Mouse (Mus musculus) megakaryocyte progenitor cell, adult 5-6 weeks (primary cell): ENCODE measurements around the gene Scd1. TPM values are rescaled to one million over a fixed set of nuclear protein-coding genes. Genes with fewer than 3 reads are reported as not detected.
"Not testable (repeated sequence)": the region's sequence is repeated elsewhere in the genome, so short reads cannot be mapped to it uniquely, and the experiment has no call there.

Source experiments
- ATAC-seq: replicated peaks from 2 replicates; pipeline ENCODE4 v1.8.0; 2016; ENCODE audit warnings: mild to moderate bottlenecking, moderate TSS enrichment, inconsistent platforms; ENCODE audit not compliant: poor library complexity
- total RNA-seq, 2 experiments: library from RNA; stranded (forward) in 1 of 2; stranded (reverse) in 1 of 2; fragments of 157-497, 149-512 nt in 1 of 2; fragments of 200-1000 nt in 1 of 2; gene quantifications; 2 replicates each; pipeline versions ENCODE4 v1.2.3 to v1.2.4; 2015 to 2017

Gene Scd1
- total RNA-seq, 2 experiments from 2014 or later, result 0.49 to 0.54 TPM

DNA sequence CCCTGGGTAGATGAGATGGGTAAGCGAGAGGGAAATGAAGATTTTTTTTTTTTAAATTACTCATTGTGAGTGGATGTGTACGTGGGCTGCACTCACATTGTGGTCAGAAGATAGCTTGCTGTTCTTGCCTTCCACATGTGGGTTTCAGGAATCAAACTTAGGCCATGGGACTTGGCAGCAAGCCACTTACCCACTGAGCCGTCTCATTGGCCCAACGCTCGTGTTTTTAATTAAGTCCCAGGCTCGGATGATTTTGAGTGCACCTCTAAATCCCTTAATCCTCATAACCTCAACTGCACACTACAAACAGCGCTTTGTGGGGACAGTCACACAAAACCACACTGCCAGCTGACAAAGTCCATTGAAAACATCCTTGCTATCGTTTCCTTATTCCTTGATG is 38.3 kb downstream of the Scd1 start:
- no peak for ATAC-seq

DNA sequence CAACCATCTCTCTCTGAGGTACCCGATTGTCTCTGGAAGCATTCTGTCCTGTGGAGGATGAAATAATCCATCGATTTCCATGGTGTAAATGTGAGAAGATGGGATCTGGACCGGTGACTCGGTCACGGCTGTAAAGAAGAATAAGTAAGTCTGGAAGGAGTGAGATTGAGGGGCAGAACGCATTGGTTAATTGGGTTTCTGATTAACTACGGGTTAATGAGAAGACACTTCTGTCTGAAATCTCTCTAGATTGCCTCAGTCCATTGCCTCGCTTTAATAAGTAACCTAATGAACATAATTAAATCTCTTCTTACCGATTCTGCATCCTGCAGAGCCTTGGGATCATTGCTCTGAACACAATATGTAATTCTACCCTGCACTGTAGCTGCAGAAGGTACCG is 40.6 kb downstream of the Scd1 start:
- not testable (repeated sequence) for ATAC-seq

DNA sequence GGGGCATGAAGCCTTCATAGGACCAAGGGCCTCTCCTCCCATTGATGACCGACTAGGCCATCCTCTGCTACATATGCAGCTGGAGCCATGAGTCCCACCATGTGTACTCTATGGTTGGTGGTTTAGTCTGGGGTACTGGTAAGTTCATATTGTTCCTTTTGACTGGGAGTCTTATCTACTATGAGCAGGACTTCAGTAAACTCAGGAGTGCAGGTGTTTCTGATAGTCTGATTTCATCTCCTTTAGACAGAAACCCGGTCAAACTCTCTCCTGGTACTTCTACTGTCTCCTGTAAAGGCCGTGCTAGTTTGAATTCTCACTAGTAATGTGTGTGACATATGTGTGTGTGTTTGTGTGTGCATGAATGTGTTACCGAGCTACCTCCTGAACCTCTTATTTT is 41.9 kb downstream of the Scd1 start:
- peak; percentile 45 for ATAC-seq

DNA sequence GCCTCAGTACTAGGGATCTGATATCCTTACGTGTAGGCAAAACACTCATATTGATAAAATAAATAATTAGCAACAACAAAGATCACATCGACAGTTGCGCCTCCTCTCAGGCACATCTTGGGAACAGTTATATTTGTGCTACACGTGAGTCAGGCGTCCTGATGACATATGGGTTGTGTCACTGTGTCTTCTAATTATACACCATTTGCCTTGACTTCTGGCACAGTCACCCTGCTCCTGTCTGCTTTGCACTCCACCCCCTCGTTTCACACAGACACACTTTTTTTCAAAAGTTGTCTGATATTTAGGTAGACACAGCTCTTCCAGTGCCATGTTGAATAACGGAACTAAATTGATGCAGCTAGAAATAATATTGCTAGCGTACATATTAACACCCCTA is 43.6 kb downstream of the Scd1 start:
- ATAC-seq, result no peak

DNA sequence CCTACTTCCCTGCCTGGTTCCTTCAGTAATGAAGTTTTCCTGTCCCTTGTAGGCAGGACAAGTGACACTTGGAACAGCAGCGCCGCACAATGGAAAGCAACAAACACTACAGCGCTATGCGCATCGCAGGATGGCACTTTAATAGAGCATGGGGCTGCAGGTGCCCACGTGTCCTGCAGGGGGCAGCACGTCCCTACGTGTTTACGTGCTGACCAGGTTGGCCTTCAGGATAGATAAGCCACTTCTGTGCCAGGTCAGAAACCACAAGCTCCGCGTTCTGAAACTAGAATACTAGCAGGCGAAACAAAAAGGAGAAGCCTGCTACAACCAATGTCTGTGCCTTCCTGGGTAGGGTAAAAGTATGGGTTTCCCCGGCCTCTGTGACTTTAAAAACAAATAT is 44.1 kb downstream of the Scd1 start:
- ATAC-seq, result peak; percentile 100

DNA sequence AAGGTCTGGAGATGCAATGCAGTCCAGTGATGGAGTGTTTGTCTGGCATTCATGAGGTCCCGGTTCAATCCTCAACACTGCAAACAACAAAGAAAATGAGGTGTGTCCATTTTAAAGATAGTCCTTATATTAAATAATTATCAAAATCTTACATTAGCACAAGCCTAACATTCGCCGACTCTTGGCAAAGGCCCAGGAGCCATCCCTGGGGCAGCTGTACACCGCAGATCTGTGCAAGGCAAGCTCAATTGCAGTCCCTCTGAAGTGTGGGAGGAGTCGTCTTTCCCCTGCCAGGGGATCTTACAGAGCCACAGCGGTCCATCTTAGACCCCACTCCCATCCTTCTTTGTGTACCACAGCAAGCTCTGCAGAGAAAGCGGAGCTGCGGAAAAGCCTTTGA is 49.0 kb downstream of the Scd1 start:
- ATAC-seq, result no peak

DNA sequence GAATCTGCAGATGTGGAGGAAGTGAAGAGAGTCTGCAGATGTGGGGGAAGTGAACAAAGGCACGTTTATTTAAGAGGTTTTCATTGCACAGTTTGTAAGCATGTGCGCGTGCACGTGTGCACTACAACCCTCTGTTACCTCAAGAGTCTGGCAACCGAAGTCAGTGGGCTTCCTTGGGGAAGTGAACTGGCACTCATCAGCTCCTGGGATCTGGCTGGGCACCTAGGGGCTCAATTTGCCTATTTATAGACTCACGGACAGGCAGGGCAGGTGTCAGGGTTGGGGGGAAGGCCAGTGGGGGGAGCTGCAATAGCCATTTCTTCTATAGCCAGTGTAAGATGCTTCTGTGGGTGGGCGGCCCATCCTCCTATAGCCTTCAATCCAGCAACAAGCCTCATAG is 55.9 kb downstream of the Scd1 start:
- ATAC-seq, result no peak

DNA sequence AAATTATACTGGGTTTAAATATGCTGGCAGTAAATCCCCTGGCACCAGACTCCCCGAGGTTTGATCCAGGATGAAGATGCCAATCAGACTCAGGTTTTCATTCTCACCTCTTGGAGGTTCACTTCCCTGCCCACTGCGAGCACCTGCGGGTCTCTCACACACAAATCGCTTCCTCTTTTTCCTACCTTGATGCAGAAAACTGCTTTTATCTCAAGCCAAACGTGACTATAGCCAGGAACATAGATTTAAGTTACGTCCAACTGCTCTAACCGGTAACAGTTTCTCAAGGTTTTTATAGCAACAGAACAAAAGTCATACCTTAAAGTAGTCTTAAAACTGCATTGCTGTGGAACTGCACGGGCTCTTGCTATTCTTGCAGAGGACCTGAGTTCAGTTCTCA is 58.0 kb downstream of the Scd1 start:
- ATAC-seq, result no peak

Other genes starting within 250 kb of the Scd1 start
- gene Pkd2l1, start 215.4 kb downstream of the Scd1 start, total RNA-seq (2015), result not detected in 2 replicates
- gene Pkd2l1, start 215.4 kb downstream of the Scd1 start, total RNA-seq (2017), result not detected in 2 replicates
- not detected in 2 replicates for gene Scd3, start 204.6 kb downstream of the Scd1 start, total RNA-seq (2015)
- gene Scd3, start 204.6 kb downstream of the Scd1 start, total RNA-seq (2017), result not detected in 2 replicates
- 95.4 and 101 TPM in 2 replicates for gene Scd2, start 114.2 kb downstream of the Scd1 start, total RNA-seq (2015)
- 88.5 and 107 TPM in 2 replicates for gene Scd2, start 114.2 kb downstream of the Scd1 start, total RNA-seq (2017)
- gene Scd4, start 74.8 kb downstream of the Scd1 start, total RNA-seq (2015), result 0.35 TPM in 1 of 2 replicates, not detected in the other
- gene Scd4, start 74.8 kb downstream of the Scd1 start, total RNA-seq (2017), result not detected in 2 replicates
- gene Wnt8b, start 85.6 kb upstream of the Scd1 start, total RNA-seq (2015), result not detected in 2 replicates
- not detected in 2 replicates for gene Wnt8b, start 85.6 kb upstream of the Scd1 start, total RNA-seq (2017)
- gene Sec31b, start 138.0 kb upstream of the Scd1 start, total RNA-seq (2015), result 0.52 and 0.54 TPM in 2 replicates
- gene Sec31b, start 138.0 kb upstream of the Scd1 start, total RNA-seq (2017), result 1.4 and 3.9 TPM in 2 replicates
- gene Gm20538, start 145.0 kb upstream of the Scd1 start, total RNA-seq (2015), result 2.2 TPM in 1 of 2 replicates, not detected in the other
- not detected in 2 replicates for gene Gm20538, start 145.0 kb upstream of the Scd1 start, total RNA-seq (2017)
- gene Ndufb8, start 147.6 kb upstream of the Scd1 start, total RNA-seq (2015), result 361 and 370 TPM in 2 replicates
- 243 and 315 TPM in 2 replicates for gene Ndufb8, start 147.6 kb upstream of the Scd1 start, total RNA-seq (2017)
- 5.6 and 6.7 TPM in 2 replicates for gene Hif1an, start 155.0 kb upstream of the Scd1 start, total RNA-seq (2015)
- gene Hif1an, start 155.0 kb upstream of the Scd1 start, total RNA-seq (2017), result 6.6 and 9.4 TPM in 2 replicates